Comparison of ENCODE assay signal across 11 mouse cellular contexts in the genomic region with DNA sequence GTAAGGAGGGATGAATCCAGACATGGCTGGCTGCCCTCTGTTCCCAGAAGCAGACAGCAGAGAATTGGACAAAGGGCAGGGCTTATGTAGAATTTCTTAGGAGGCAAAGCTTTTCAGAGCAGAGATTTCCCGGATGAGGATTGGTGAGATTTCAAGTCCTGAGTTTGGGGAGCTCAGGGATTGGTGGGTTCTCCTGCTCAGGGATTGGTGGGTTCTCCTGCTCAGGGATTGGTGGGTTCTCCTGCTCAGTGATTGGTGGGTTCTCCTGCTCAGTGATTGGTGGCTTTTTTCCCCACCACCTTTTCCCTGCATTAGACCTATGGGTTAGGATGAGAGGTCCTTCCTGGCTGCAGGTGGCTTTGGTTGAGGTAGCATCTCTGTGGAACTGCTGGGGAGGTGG. TPM values are rescaled to one million over a fixed set of nuclear protein-coding genes. Genes with fewer than 3 reads are reported as not detected.
A peak's percentile ranks its signal among the peaks of the same experiment; 100 is the strongest.
DNase-seq lines count a peak whose midpoint lies in the region; ATAC-seq and TF ChIP-seq lines count a peak whose summit lies in the region.
"Had no signal": no experiment of that assay in that cellular context is flagged by ENCODE, and none has a peak within 500 bp of the region (broad histone marks: within the 10 kb centered on the region; RNA-seq: fewer than 3 reads in every experiment).

No protein-coding gene starts in this region.

- H3K9ac ChIP-seq in lung, postnatal 0 days (replicated peaks; ENCODE audit: low read depth), result no peak overlapping the region
- no peak overlapping the region for H3K9ac ChIP-seq in hindbrain, postnatal 0 days (replicated peaks; ENCODE audit: low read length)

- H3K9me3 ChIP-seq in lung, postnatal 0 days (ENCODE audit: low read length), result no peaks in the 10 kb centered on the region
- H3K9me3 ChIP-seq in hindbrain, postnatal 0 days (ENCODE audit: low read length), result no peaks in the 10 kb centered on the region

- no peak overlapping the region for H3K4me2 ChIP-seq in lung, postnatal 0 days (replicated peaks; ENCODE audit: low read depth, low read length)
- peak overlapping the region; percentile 53 for H3K4me2 ChIP-seq in hindbrain, postnatal 0 days (ENCODE audit: low read depth, low read length)

- ATAC-seq in lung, postnatal 0 days, result peak; percentile 23; the same call in 1 of the 2 replicates
- peak; percentile 84 for ATAC-seq in hindbrain, postnatal 0 days

- no peaks in the 10 kb centered on the region for H3K27me3 ChIP-seq in lung, postnatal 0 days (replicated peaks; ENCODE audit: insufficient read depth, low read length)
- no peaks in the 10 kb centered on the region for H3K27me3 ChIP-seq in hindbrain, postnatal 0 days (ENCODE audit: insufficient read depth, low read length)
- H3K27me3 ChIP-seq in testis, adult 2 months (ENCODE audit: control insufficient read depth, insufficient read depth, low read length), result no peaks in the 10 kb centered on the region

- WGBS in lung, postnatal 0 days, result 75% methylated on average over 1 of the region's 1 CpGs
- WGBS in hindbrain, postnatal 0 days, result 69% methylated on average over 1 of the region's 1 CpGs

- no peak for TF ChIP-seq EP300 in lung, postnatal 0 days (IDR thresholded peaks at IDR 0.05)

- DNase-seq in lung, postnatal 0 days (ENCODE audit: low spot score), result no peak
- no peak for DNase-seq in lung, adult 18-20 months
- DNase-seq in cerebellum, adult 8-10 months, result peak; percentile 25
- DNase-seq in hindbrain, postnatal 0 days (ENCODE audit: low spot score), result peak; percentile 51
- DNase-seq in spleen, postnatal 14 days (ENCODE audit: low spot score in 2 of 2), result no peak
- no peak for DNase-seq in urinary bladder, adult 2 months (ENCODE audit: low spot score)
- DNase-seq in heart, adult 11 months, result no peak
- DNase-seq: heart, postnatal 14 days had no signal

- no peak overlapping the region for H3K27ac ChIP-seq in lung, postnatal 0 days (ENCODE audit: low read length)
- H3K27ac ChIP-seq in hindbrain, postnatal 0 days, result peak overlapping the region; percentile 56; the same call in 1 of the 2 replicates
- H3K27ac ChIP-seq in testis, adult 2 months (ENCODE audit: control insufficient read depth, insufficient read depth, low read depth, low read length), result no peak overlapping the region; the same call in 1 of the 2 replicates

- no peak overlapping the region for H3K4me3 ChIP-seq in lung, postnatal 0 days (ENCODE audit: low read depth, low read length)
- peak overlapping the region; percentile 38; the same call in 1 of the 2 replicates for H3K4me3 ChIP-seq in hindbrain, postnatal 0 days (ENCODE audit: low read length)
- peak overlapping the region; percentile 95 for H3K4me3 ChIP-seq in testis, adult 2 months (ENCODE audit: control insufficient read depth, low read depth, low read length)

- no peak for TF ChIP-seq POLR2A in testis, adult 2 months (IDR thresholded peaks at IDR 0.05; ENCODE audit: control insufficient read depth, low read depth, low read length)

- no peaks in the 10 kb centered on the region for H3K36me3 ChIP-seq in lung, postnatal 0 days (ENCODE audit: insufficient read depth, low read length)
- no peaks in the 10 kb centered on the region for H3K36me3 ChIP-seq in hindbrain, postnatal 0 days (ENCODE audit: insufficient read depth, low read length)
- no peaks in the 10 kb centered on the region; the same call in 1 of the 2 replicates for H3K36me3 ChIP-seq in testis, adult 2 months (ENCODE audit: control insufficient read depth, insufficient read depth, low read length)

- no peak for TF ChIP-seq CTCF in lung, postnatal 0 days (IDR thresholded peaks at IDR 0.05)
- TF ChIP-seq CTCF in hindbrain, postnatal 0 days (IDR thresholded peaks at IDR 0.05; ENCODE audit: low read depth), result no peak
- no peak for TF ChIP-seq CTCF in testis, adult 2 months (IDR thresholded peaks at IDR 0.05; ENCODE audit: control insufficient read depth, insufficient read depth, insufficient replicate concordance, low read depth, low read length)

- H3K4me1 ChIP-seq in lung, postnatal 0 days (ENCODE audit: insufficient read depth, low read depth, low read length), result no peaks in the 10 kb centered on the region
- H3K4me1 ChIP-seq in hindbrain, postnatal 0 days (ENCODE audit: insufficient read depth, low read length), result no peaks in the 10 kb centered on the region; the same call in 1 of the 2 replicates
- peaks cover 12% of the 10 kb centered on the region for H3K4me1 ChIP-seq in testis, adult 2 months (ENCODE audit: control insufficient read depth, insufficient read depth, low read length)

RNA-seq across cellular contexts. Expression of a gene that starts 13.8 kb away (rescaled TPM):
- 1.6 and 3.0 TPM in 2 replicates for polyA plus RNA-seq in lung, postnatal 0 days (2015; fragmentation: Nextera tagmentation; extraction: Ambion mirVana)
- total RNA-seq in hindbrain, postnatal 0 days (2014; rRNA removed), result 5.8 and 7.5 TPM in 2 replicates
- 2.1 TPM in 2 replicates for polyA plus RNA-seq in hindbrain, postnatal 0 days (2015; fragmentation: Nextera tagmentation; extraction: Ambion mirVana)
- polyA plus RNA-seq in testis, adult 2 months (2012; rRNA removed), result 0.54 and 0.70 TPM in 2 replicates
- 6.7 and 7.3 TPM in 2 replicates for polyA plus RNA-seq in urinary bladder, adult 2 months (2012; rRNA removed)
- total RNA-seq: neutrophil, adult 5-6 weeks had no signal

RNA-seq across cellular contexts. Expression of a gene that starts 20.8 kb away (rescaled TPM):
- polyA plus RNA-seq in lung, postnatal 0 days (2015; fragmentation: Nextera tagmentation; extraction: Ambion mirVana), result 0.10 and 0.18 TPM in 2 replicates
- total RNA-seq in hindbrain, postnatal 0 days (2014; rRNA removed), result not detected in 2 replicates
- polyA plus RNA-seq in hindbrain, postnatal 0 days (2015; fragmentation: Nextera tagmentation; extraction: Ambion mirVana), result not detected in 2 replicates
- polyA plus RNA-seq in testis, adult 2 months (2012; rRNA removed), result not detected in 2 replicates
- 0.13 and 0.14 TPM in 2 replicates for polyA plus RNA-seq in urinary bladder, adult 2 months (2012; rRNA removed)
- total RNA-seq: left cerebral cortex, postnatal 10 days; neutrophil, adult 5-6 weeks had no signal

RNA-seq across cellular contexts. Expression of a gene that starts 38.8 kb away (rescaled TPM):
- 14.8 and 16.2 TPM in 2 replicates for polyA plus RNA-seq in lung, postnatal 0 days (2015; fragmentation: Nextera tagmentation; extraction: Ambion mirVana)
- total RNA-seq in hindbrain, postnatal 0 days (2014; rRNA removed), result 1.0 and 5.1 TPM in 2 replicates
- polyA plus RNA-seq in hindbrain, postnatal 0 days (2015; fragmentation: Nextera tagmentation; extraction: Ambion mirVana), result 0.93 and 1.0 TPM in 2 replicates
- 0.32 and 0.59 TPM in 2 replicates for polyA plus RNA-seq in testis, adult 2 months (2012; rRNA removed)
- polyA plus RNA-seq in urinary bladder, adult 2 months (2012; rRNA removed), result 5.0 and 8.7 TPM in 2 replicates

RNA-seq across cellular contexts. Expression of a gene that starts 60.0 kb away (rescaled TPM):
- 4.3 and 5.6 TPM in 2 replicates for polyA plus RNA-seq in lung, postnatal 0 days (2015; fragmentation: Nextera tagmentation; extraction: Ambion mirVana)
- 106 and 264 TPM in 2 replicates for total RNA-seq in hindbrain, postnatal 0 days (2014; rRNA removed)
- 33.0 and 33.2 TPM in 2 replicates for polyA plus RNA-seq in hindbrain, postnatal 0 days (2015; fragmentation: Nextera tagmentation; extraction: Ambion mirVana)
- polyA plus RNA-seq in testis, adult 2 months (2012; rRNA removed), result 6.2 and 8.7 TPM in 2 replicates
- 15.7 and 16.7 TPM in 2 replicates for polyA plus RNA-seq in urinary bladder, adult 2 months (2012; rRNA removed)
- total RNA-seq: neutrophil, adult 5-6 weeks had no signal

Comparison
In these comparisons a context has a peak if more than half of its experiments do, and no peak if none do; other contexts are left out.
1. DNase-seq: peak in cerebellum, adult 8-10 months (single experiment) and hindbrain, postnatal 0 days (single experiment); none in lung, postnatal 0 days (single experiment), lung, adult 18-20 months (0 of 2), spleen, postnatal 14 days (0 of 2), urinary bladder, adult 2 months (single experiment) and heart, adult 11 months (single experiment).